8 mouse cellular contexts compared by ENCODE assay signal in the genomic region with DNA sequence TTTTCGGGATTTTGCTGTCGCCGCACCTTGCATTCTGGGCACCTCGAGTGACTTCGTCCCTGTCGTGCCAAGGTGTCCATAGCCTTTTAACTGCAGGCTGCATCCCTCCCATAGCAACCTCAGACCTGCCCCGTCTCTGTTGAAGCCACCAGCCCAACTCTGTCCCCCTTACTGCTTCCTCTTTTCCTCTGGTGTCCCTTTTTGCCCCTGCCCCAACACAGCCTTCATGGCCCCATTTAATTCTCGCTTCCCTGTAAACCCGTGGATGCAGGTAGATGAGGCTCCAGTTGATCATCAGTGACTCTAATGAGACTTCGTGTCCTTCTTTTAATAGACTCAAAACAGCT. TPM values are rescaled to one million over a fixed set of nuclear protein-coding genes. Genes with fewer than 3 reads are reported as not detected.
DNase-seq lines count a peak whose midpoint lies in the region; ATAC-seq and TF ChIP-seq lines count a peak whose summit lies in the region.

No protein-coding gene starts in this region.

- WGBS in heart, embryonic 10.5 days, result 5% methylated on average over 10 of the region's 10 CpGs

- peak overlapping the region; percentile 97 for H3K27ac ChIP-seq in heart, embryonic 10.5 days
- no peak overlapping the region for H3K27ac ChIP-seq in ES-Bruce4 (ENCODE audit: insufficient read depth, low read length)

- H3K9me3 ChIP-seq in heart, embryonic 10.5 days, result no peaks in the 10 kb centered on the region
- H3K9me3 ChIP-seq in ES-Bruce4 (replicated peaks; ENCODE audit: control insufficient read depth, insufficient read depth, low read length, poor library complexity, severe bottlenecking), result no peaks in the 10 kb centered on the region
- H3K9me3 ChIP-seq in megakaryocyte, embryonic 14.5 days, result no peaks in the 10 kb centered on the region

- no peaks in the 10 kb centered on the region for H3K27me3 ChIP-seq in heart, embryonic 10.5 days (ENCODE audit: insufficient read depth, poor library complexity, severe bottlenecking)
- no peaks in the 10 kb centered on the region for H3K27me3 ChIP-seq in ES-Bruce4 (ENCODE audit: control insufficient read depth, insufficient read depth, low read length, poor library complexity, severe bottlenecking)
- peaks cover 2% of the 10 kb centered on the region for H3K27me3 ChIP-seq in megakaryocyte, embryonic 14.5 days (replicated peaks)

- TF ChIP-seq CTCF in ES-Bruce4 (IDR thresholded peaks at IDR 0.05; ENCODE audit: low read depth, low read length), result no peak

- peaks cover 43% of the 10 kb centered on the region for H3K36me3 ChIP-seq in heart, embryonic 10.5 days
- H3K36me3 ChIP-seq in ES-Bruce4 (ENCODE audit: control insufficient read depth, insufficient read depth, low read length, poor library complexity, severe bottlenecking), result peaks cover 31% of the 10 kb centered on the region
- H3K36me3 ChIP-seq in megakaryocyte, embryonic 14.5 days (replicated peaks; ENCODE audit: low read length), result peaks cover 41% of the 10 kb centered on the region

- no peak for TF ChIP-seq POLR2A in ES-Bruce4 (IDR thresholded peaks at IDR 0.05; ENCODE audit: insufficient read depth, low read length)

- peak; percentile 41; the same call in 1 of the 2 replicates for ATAC-seq in granulocyte monocyte progenitor cell, adult 5-6 weeks (replicated peaks; ENCODE audit: poor library complexity, severe bottlenecking)

- H3K9ac ChIP-seq in ES-Bruce4 (ENCODE audit: low read depth, poor library complexity, severe bottlenecking), result peak overlapping the region; percentile 96

- peak overlapping the region; percentile 97 for H3K4me3 ChIP-seq in heart, embryonic 10.5 days
- peak overlapping the region; percentile 100 for H3K4me3 ChIP-seq in ES-Bruce4 (ENCODE audit: low read depth, low read length)
- H3K4me3 ChIP-seq in megakaryocyte, embryonic 14.5 days (replicated peaks), result peak overlapping the region; percentile 97

- no peak for TF ChIP-seq EP300 in ES-Bruce4 (IDR thresholded peaks at IDR 0.05; ENCODE audit: insufficient read depth, low read depth, low read length)

- DNase-seq in heart, embryonic 10.5 days (ENCODE audit: low spot score), result no peak
- DNase-seq in heart, adult 8-10 months (ENCODE audit: low spot score), result no peak
- no peak for DNase-seq in adipocyte (ENCODE audit: low spot score)
- DNase-seq in left cerebral cortex, adult 11 months (ENCODE audit: low spot score), result no peak
- DNase-seq in layer of hippocampus, postnatal 10 days (ENCODE audit: low spot score in 2 of 2), result no peak

- peaks cover 15% of the 10 kb centered on the region for H3K4me1 ChIP-seq in heart, embryonic 10.5 days
- no peaks in the 10 kb centered on the region for H3K4me1 ChIP-seq in ES-Bruce4 (ENCODE audit: control insufficient read depth, insufficient read depth, low read length)
- H3K4me1 ChIP-seq in megakaryocyte, embryonic 14.5 days, result peaks cover 54% of the 10 kb centered on the region

RNA-seq across cellular contexts. Expression of gene Denr, which starts 0.6 kb away (rescaled TPM):
- polyA plus RNA-seq in heart, embryonic 10.5 days (2016; fragmentation: Nextera tagmentation; extraction: Ambion mirVana), result 107 and 144 TPM in 2 replicates
- total RNA-seq in heart, adult 8-10 months (2022), result 10 to 100 TPM; 45.9 to 52.4 (median 50.6) TPM
- 143 and 159 TPM in 2 replicates for polyA plus RNA-seq in ES-Bruce4 (2011; ENCODE audit: insufficient read depth, insufficient read length, low read depth, missing spikeins)
- 67.5 and 72.9 TPM in 2 replicates for total RNA-seq in granulocyte monocyte progenitor cell, adult 5-6 weeks (2014; fragmentation: Nextera tagmentation)
- 76.4 and 100.0 TPM in 2 replicates for total RNA-seq in granulocyte monocyte progenitor cell, adult 5-6 weeks (2017)
- polyA plus RNA-seq in megakaryocyte, embryonic 14.5 days (2012; ENCODE audit: insufficient read depth, low replicate concordance), result 3.0 and 91.3 TPM in 2 replicates
- total RNA-seq in layer of hippocampus, postnatal 10 days (2021), result 10 to 100 TPM; 70.7 to 76.0 TPM

RNA-seq across cellular contexts. Expression of gene Gm43518, which starts 19.6 kb away (rescaled TPM):
- polyA plus RNA-seq in heart, embryonic 10.5 days (2016; fragmentation: Nextera tagmentation; extraction: Ambion mirVana), result 2.4 and 2.7 TPM in 2 replicates
- total RNA-seq in heart, adult 8-10 months (2022), result under 1 TPM in 1 of 4 experiments, not detected in 3; 0.92 TPM
- 1.8 and 2.7 TPM in 2 replicates for polyA plus RNA-seq in ES-Bruce4 (2011; ENCODE audit: insufficient read depth, insufficient read length, low read depth, missing spikeins)
- not detected in 2 replicates for total RNA-seq in granulocyte monocyte progenitor cell, adult 5-6 weeks (2014; fragmentation: Nextera tagmentation)
- total RNA-seq in granulocyte monocyte progenitor cell, adult 5-6 weeks (2017), result not detected in 2 replicates
- polyA plus RNA-seq in megakaryocyte, embryonic 14.5 days (2012; ENCODE audit: insufficient read depth, low replicate concordance), result not detected in 2 replicates
- 1 to 10 TPM; 1.3 to 1.6 TPM for total RNA-seq in layer of hippocampus, postnatal 10 days (2021)

RNA-seq across cellular contexts. Expression of gene Ccdc62, which starts 22.9 kb away (rescaled TPM):
- polyA plus RNA-seq in heart, embryonic 10.5 days (2016; fragmentation: Nextera tagmentation; extraction: Ambion mirVana), result 3.7 and 5.7 TPM in 2 replicates
- total RNA-seq in heart, adult 8-10 months (2022), result 1 to 10 TPM in 3 of 4 experiments, under 1 TPM in 1; 0.60 to 3.8 (median 2.0) TPM
- polyA plus RNA-seq in ES-Bruce4 (2011; ENCODE audit: insufficient read depth, insufficient read length, low read depth, missing spikeins), result 4.1 and 5.4 TPM in 2 replicates
- 0.34 and 2.6 TPM in 2 replicates for total RNA-seq in granulocyte monocyte progenitor cell, adult 5-6 weeks (2014; fragmentation: Nextera tagmentation)
- total RNA-seq in granulocyte monocyte progenitor cell, adult 5-6 weeks (2017), result 0.10 and 5.3 TPM in 2 replicates
- 2.1 TPM in 1 of 2 replicates, not detected in the other for polyA plus RNA-seq in megakaryocyte, embryonic 14.5 days (2012; ENCODE audit: insufficient read depth, low replicate concordance)
- 1 to 10 TPM; 2.9 to 3.3 TPM for total RNA-seq in layer of hippocampus, postnatal 10 days (2021)

RNA-seq across cellular contexts. Expression of gene Hcar1, which starts 27.8 kb away (rescaled TPM):
- polyA plus RNA-seq in heart, embryonic 10.5 days (2016; fragmentation: Nextera tagmentation; extraction: Ambion mirVana), result not detected in 2 replicates
- under 1 TPM; 0.31 to 0.52 (median 0.42) TPM for total RNA-seq in heart, adult 8-10 months (2022)
- polyA plus RNA-seq in ES-Bruce4 (2011; ENCODE audit: insufficient read depth, insufficient read length, low read depth, missing spikeins), result not detected in 2 replicates
- total RNA-seq in granulocyte monocyte progenitor cell, adult 5-6 weeks (2014; fragmentation: Nextera tagmentation), result not detected in 2 replicates
- total RNA-seq in granulocyte monocyte progenitor cell, adult 5-6 weeks (2017), result not detected in 2 replicates
- 0.50 TPM in 1 of 2 replicates, not detected in the other for polyA plus RNA-seq in megakaryocyte, embryonic 14.5 days (2012; ENCODE audit: insufficient read depth, low replicate concordance)
- under 1 TPM; 0.66 to 0.85 TPM for total RNA-seq in layer of hippocampus, postnatal 10 days (2021)

RNA-seq across cellular contexts. Expression of gene Hcar2, which starts 42.3 kb away (rescaled TPM):
- polyA plus RNA-seq in heart, embryonic 10.5 days (2016; fragmentation: Nextera tagmentation; extraction: Ambion mirVana), result not detected in 2 replicates
- 1 to 10 TPM in 1 of 4 experiments, under 1 TPM in 2, not detected in 1; 0.12 to 2.0 (median 0.22) TPM for total RNA-seq in heart, adult 8-10 months (2022)
- polyA plus RNA-seq in ES-Bruce4 (2011; ENCODE audit: insufficient read depth, insufficient read length, low read depth, missing spikeins), result not detected in 2 replicates
- not detected in 2 replicates for total RNA-seq in granulocyte monocyte progenitor cell, adult 5-6 weeks (2014; fragmentation: Nextera tagmentation)
- total RNA-seq in granulocyte monocyte progenitor cell, adult 5-6 weeks (2017), result 2.7 and 5.4 TPM in 2 replicates
- polyA plus RNA-seq in megakaryocyte, embryonic 14.5 days (2012; ENCODE audit: insufficient read depth, low replicate concordance), result not detected in 2 replicates
- not detected for total RNA-seq in layer of hippocampus, postnatal 10 days (2021)
